Mouse (Mus musculus): ENCODE data around the gene Ripk4.
A peak's percentile ranks its signal among the peaks of the same experiment; 100 is the strongest.

Ripk4 gene

GRCm38 (mm10) chr16:97734760-97735322 is 28.7 kb downstream of the Ripk4 start:
- peak; percentile 15 for DNase-seq (ENCODE audit: low read depth)

GRCm38 (mm10) chr16:97733599-97733998 is 30.0 kb downstream of the Ripk4 start:
- no peak for DNase-seq (ENCODE audit: low read depth)

DNA sequence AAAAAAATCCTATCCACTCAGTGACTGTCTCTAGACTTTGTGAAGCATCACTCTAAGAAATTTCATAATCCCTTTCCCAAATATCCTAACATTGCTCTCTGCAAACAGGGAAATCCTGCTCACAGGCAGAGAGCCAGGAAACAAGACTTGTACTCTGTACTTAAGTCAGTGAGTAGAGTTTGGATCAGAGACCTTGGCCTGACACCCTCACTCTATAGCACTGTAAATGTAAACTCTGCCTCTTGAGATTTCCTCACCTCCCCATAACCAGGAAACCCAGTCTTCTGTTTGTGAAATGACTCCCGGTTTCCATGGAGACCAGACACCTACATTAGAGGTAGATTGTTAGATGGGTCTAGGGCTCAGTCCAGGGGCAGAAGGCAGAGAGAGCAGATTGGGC is 33.3 kb downstream of the Ripk4 start:
- DNase-seq (ENCODE audit: low read depth): no peak

GRCm38 (mm10) chr16:97726436-97726835 is 37.2 kb downstream of the Ripk4 start:
- no peak for DNase-seq (ENCODE audit: low read depth)

GRCm38 (mm10) chr16:97720093-97720492 is 43.5 kb downstream of the Ripk4 start:
- DNase-seq (ENCODE audit: low read depth): no peak

- DNase-seq (ENCODE audit: low read depth): peak; percentile 32
Measured at GRCm38 (mm10) chr16:97719392-97719983, 44.1 kb downstream of the Ripk4 start.

- DNase-seq (ENCODE audit: low read depth): peak; percentile 58
Measured at GRCm38 (mm10) chr16:97716567-97716966, 47.0 kb downstream of the Ripk4 start.

DNA sequence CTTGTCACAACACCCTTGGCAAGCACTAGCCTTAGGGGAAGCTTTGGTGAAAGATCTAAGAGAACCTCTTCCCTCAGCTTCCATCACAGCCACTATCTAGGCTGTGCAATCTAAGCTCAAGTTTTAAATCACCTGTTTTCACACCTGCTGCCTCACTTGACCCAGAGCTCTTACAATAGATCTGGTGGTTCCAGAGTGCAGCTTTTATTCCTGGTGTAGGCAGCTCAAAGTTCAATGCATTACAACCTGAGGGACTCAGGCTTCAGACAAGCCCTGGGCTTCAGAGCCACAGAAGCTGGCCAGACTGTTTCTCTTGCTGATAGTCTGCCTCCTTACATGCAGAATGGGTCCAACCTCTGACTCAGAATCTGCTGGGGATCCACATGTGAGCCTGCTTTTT is 51.5 kb downstream of the Ripk4 start:
- DNase-seq (ENCODE audit: low read depth): no peak

DNA sequence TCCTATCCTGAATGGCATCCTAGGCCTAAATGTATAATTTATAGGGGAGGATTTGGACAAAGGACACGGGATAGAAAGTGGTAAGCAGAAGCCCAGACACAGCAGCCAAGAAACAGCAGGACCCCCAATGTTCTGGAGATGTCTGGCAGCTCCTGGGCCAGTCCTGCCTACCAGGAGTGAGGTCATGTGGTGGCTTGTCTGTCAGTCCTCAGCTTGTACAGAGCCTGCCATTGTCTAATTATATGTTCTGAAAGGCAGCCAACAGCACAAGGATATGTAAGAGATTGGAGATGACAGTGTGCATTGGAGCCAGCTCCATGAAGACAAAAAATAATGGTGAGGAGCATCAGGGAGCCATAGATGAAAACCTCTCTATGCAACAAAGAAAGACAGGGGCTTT is 61.7 kb downstream of the Ripk4 start:
- no peak for DNase-seq (ENCODE audit: low read depth)

- DNase-seq (ENCODE audit: low read depth): no peak
Measured at GRCm38 (mm10) chr16:97697769-97698168, 65.8 kb downstream of the Ripk4 start.

DNA sequence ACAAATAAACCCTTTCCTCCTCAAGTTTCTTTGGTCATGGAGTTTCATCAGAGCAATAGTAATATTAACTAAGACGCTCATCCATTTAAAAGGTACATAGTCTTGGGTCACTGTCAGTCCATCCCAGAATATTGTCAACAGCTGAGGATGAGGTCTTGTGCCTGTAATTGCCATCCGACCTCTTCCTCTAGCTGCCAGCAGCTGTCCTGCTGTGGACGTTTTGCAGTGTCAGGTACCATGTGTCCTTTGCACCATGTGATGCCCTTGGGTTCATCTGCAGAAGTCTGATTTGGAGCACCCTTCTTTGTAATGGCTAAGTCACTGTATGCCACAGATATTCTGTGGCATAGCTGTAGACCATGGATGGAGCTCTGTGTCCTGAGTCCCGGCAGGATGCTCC is 67.9 kb downstream of the Ripk4 start:
- no peak for DNase-seq (ENCODE audit: low read depth)
